Mouse (Mus musculus): ENCODE measurements around the gene Olfr1183. TPM values are rescaled to one million over a fixed set of nuclear protein-coding genes. Genes with fewer than 3 reads are reported as not detected.
"Not testable (repeated sequence)": the region's sequence is repeated elsewhere in the genome, so short reads cannot be mapped to it uniquely, and the experiment has no call there.

The Olfr1183 gene
- total RNA-seq (2021): not detected
- long read RNA-seq, experiment 1: 0 reads
- long read RNA-seq, experiment 2: 0 reads

DNA sequence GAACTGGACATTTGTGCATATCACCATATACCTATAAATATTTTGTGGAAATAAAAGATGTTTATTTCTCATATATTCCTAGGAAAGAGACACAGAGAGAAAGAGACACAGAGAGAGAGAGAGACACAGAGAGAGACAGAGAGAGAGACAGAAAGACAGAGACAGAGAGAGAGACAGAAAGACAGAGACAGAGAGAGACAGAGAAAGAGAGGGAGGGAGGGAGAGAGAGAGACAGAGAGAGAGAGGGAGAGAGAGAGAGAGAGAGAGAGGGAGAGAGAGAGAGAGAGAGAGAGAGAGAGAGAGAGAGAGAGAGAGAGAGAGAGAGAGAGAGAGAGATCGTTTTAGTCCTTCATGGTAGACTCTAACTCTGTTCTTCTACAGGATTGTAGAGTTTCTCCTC is at the start of gene Olfr1183:
Olfr1183 (plus strand) TSS at position 301 of the 400 bp plus-strand sequence.
- not testable (repeated sequence) for DNase-seq

DNA sequence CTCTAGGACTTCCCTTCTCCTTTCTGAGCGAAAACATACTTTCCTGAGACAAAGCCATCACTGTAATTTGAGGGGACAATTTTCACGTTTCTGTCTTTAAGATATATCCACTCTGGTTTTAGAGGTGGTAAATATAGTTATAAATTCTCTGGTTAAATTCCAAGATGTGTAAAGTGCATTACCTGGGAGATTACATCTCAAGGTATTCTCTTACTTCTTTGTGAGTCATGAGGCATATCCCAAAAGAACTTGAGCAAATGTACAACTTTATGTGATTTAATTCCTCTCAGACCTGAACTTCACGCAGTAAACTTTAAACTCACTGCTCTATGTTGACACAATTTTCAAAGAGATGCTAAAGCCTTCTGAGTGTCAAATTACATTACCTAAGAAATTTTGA is 48.3 kb upstream of the Olfr1183 start, which contains the start of gene Olfr1179:
Olfr1179 (minus strand) TSS at position 101 of the 400 bp plus-strand sequence.
- DNase-seq: no peak

DNA sequence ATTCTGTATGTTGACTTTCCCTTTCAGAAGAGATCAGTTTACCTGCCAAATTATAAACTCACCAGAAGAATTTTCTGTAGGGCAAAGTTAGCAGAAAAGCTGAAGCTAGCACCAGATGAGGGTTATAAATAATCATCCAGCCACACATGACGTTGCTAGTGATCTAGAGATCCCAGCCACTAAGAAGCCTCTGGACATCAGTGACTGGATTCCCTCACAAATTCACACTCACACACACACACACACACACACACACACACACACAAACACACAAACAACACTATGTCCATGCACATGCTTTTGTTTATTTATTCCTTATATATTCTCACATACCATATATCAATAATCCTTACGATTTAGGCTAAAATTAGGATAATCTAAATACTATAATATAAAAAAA is 35.6 kb upstream of the Olfr1183 start, which contains the start of gene Olfr1180:
Olfr1180 (minus strand) TSS at position 101 of the 400 bp plus-strand sequence.
- no peak for DNase-seq

DNA sequence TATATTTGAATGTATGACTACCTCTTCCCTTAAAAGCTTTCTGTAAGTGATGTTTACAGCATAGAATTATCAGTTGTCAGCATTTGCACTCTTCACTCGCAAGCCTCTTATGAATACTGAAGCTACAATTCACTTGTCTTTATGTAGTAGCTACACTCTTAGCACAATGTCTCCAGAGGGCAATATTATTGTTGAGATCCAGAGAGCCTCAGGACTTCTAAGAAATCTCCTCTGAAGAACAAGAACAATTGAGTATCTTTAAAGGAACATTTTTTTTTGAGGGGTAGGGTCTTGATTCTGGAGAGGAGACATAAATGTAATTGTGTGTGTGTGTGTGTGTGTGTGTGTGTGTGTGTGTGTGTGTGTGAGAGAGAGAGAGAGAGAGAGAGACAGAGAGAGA is 28.6 kb upstream of the Olfr1183 start, which contains the start of gene Olfr1181:
Olfr1181 (minus strand) TSS at position 101 of the 400 bp plus-strand sequence.
- DNase-seq: no peak

DNA sequence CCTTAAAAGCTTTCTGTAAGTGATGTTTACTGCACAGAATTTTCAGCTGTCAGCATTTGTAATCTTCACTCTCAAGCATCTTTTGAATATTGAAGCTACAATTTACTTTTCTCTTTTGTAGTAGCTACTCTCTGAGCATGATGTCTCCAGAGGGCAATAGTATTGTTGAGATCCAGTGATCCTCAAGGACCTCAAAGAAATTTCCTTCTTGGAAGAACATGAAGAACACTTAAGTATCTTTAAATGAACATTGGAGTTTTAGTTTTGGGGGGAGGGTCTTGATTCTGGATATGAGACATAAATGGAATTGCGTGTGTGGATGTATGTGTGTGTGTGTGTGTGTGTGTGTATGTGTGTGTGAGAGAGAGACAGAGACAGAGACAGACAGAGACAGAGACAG is 5.6 kb upstream of the Olfr1183 start, which contains the start of gene Gm13757:
Gm13757 (minus strand) TSS at position 101 of the 400 bp plus-strand sequence.
- DNase-seq: no peak

DNA sequence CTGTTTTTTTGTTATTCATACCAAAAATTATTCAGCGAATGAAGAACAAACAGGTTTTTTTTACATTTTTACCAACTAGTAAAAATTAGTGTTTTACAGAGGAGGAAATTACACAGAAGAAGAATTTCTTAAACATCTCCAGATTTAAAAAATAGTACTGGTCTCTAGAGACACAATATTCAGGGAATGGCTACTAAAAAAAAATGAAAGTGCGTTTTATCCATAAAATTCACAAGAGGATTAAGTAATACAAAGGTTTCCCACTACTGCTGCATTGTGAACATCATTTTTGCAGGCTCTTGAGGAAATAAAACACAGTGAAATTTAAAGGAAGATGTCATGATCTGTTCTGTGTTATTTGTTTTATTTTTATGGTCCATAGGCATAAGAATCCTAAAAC is 28.6 kb downstream of the Olfr1183 start, which contains the start of gene Olfr1184:
Olfr1184 (plus strand) TSS at position 301 of the 400 bp plus-strand sequence.
- DNase-seq: no peak

DNA sequence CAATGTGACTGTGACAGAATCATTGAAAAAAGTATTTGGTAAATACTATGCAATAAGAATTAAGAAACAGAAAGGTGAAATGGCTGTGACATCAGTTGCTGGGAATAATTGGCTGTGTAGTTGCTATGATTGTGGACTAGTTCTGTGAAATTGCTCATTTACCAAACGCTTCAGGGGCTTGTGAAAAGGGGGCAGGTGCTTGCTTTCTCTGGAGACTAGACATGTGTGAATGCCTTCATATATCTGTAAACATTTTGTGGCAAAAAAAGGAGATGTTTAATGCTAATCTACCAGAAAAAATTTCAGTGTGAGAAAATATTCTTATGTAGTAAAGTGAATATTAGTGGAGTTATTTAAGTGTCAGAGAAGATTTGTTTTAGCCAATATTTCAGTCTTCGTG is 38.4 kb downstream of the Olfr1183 start, which contains the start of gene Olfr1185-ps1:
Olfr1185-ps1 (plus strand) TSS at position 301 of the 400 bp plus-strand sequence.
- no peak for DNase-seq

DNA sequence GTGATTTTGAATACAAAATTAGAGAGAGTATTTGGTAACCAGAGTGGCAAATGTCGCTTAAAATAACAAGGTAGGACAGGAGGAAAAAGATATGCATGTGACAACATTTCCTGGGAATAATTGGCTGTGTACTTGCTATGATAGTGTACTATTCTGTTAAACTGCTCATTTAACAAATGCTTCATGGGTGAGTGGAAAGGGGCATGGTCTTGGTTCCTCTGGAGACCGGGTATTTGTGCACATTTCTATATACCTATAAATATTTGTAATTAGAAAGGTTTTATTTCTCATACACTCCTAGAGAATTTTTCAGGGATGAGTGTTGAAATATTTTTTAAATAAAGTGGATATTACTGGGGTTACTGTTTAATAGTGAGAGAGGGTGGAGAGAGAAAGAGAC is 63.6 kb downstream of the Olfr1183 start, which contains the start of gene Olfr1186:
Olfr1186 (plus strand) TSS at position 301 of the 400 bp plus-strand sequence.
- DNase-seq: no peak

Other genes with a start within 250 kb of the Olfr1183 start
- gene Olfr1170, start 226.5 kb upstream of the Olfr1183 start, total RNA-seq (2021): not detected
- gene Olfr1173, start 175.0 kb upstream of the Olfr1183 start, total RNA-seq (2021): not detected
- not detected for gene Olfr1174-ps, start 139.7 kb upstream of the Olfr1183 start, total RNA-seq (2021)
- not detected for gene Olfr1175-ps, start 127.7 kb upstream of the Olfr1183 start, total RNA-seq (2021)
- not detected for gene Olfr1176, start 118.1 kb upstream of the Olfr1183 start, total RNA-seq (2021)
- gene Olfr1177-ps, start 108.4 kb upstream of the Olfr1183 start, total RNA-seq (2021): not detected
- not detected for gene Olfr1178, start 67.8 kb upstream of the Olfr1183 start, total RNA-seq (2021)
- gene Olfr1179, start 48.4 kb upstream of the Olfr1183 start, total RNA-seq (2021): not detected
- not detected for gene Olfr1180, start 35.7 kb upstream of the Olfr1183 start, total RNA-seq (2021)
- not detected for gene Olfr1181, start 28.7 kb upstream of the Olfr1183 start, total RNA-seq (2021)
- gene Gm13757, start 5.7 kb upstream of the Olfr1183 start, total RNA-seq (2021): not detected
- gene Olfr1184, start 28.7 kb downstream of the Olfr1183 start, total RNA-seq (2021): not detected
- gene Olfr1185-ps1, start 38.5 kb downstream of the Olfr1183 start, total RNA-seq (2021): not detected
- gene Olfr1186, start 63.7 kb downstream of the Olfr1183 start, total RNA-seq (2021): not detected
- not detected for gene Olfr1188, start 102.1 kb downstream of the Olfr1183 start, total RNA-seq (2021)
- not detected for gene Olfr1189, start 131.6 kb downstream of the Olfr1183 start, total RNA-seq (2021)
- under 1 TPM in 1 of 2 experiments, not detected in 1; 0.06 TPM for gene Olfr1191-ps1, start 185.7 kb downstream of the Olfr1183 start, total RNA-seq (2021)
- gene Olfr1192-ps1, start 193.6 kb downstream of the Olfr1183 start, total RNA-seq (2021): not detected
- not detected for gene Olfr1193, start 220.8 kb downstream of the Olfr1183 start, total RNA-seq (2021)
- gene Olfr1195, start 234.3 kb downstream of the Olfr1183 start, total RNA-seq (2021): not detected
- not detected for gene Olfr1196, start 249.7 kb downstream of the Olfr1183 start, total RNA-seq (2021)

All from adrenal gland, postnatal 10 days (tissue).